Mouse (Mus musculus) testis, adult 2 months (tissue): ENCODE data around the gene Krtap27-1.

Source experiments
- CTCF ChIP-seq: fragments of 200-500 bp; IDR thresholded peaks from 2 replicates; pipeline ENCODE4 v1.5.1; 2012; ENCODE audit warnings: low read depth, mild to moderate bottlenecking, inconsistent platforms, low read length, moderate library complexity; ENCODE audit not compliant: control insufficient read depth, insufficient read depth, insufficient replicate concordance
- POLR2A ChIP-seq: fragments of 200-500 bp; IDR thresholded peaks from 2 replicates; pipeline ENCODE4 v1.6.1; 2012; ENCODE audit warnings: low read depth, mild to moderate bottlenecking, inconsistent platforms, low read length, moderate library complexity; ENCODE audit not compliant: control insufficient read depth

DNA sequence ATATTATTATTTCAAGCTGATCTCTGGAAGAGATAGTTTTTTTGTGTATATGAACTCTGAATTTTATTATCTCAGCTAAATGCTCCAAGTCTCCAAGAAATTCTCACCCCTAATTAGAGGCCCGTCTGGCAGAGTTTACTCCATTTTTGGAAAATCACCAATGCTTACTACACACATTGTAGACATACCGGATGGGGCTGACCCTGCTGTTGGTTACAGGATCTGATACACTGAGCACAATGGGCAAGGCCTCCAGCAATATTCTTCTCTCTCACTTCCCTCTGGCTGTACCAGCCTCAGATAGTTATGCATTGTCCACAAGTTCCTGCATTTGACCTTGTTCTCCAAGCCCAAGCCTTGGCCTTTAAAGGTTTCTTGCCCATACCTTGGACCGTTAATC is 31.4 kb downstream of the Krtap27-1 start:
- no peak for TF ChIP-seq POLR2A
- TF ChIP-seq CTCF = no peak
